Mouse (Mus musculus): ENCODE measurements around the gene Bmpr1a. TPM values are rescaled to one million over a fixed set of nuclear protein-coding genes. Genes with fewer than 3 reads are reported as not detected.
"Not testable (repeated sequence)": the region's sequence is repeated elsewhere in the genome, so short reads cannot be mapped to it uniquely, and the experiment has no call there.

The Bmpr1a gene
- polyA plus RNA-seq, 1 experiment: not detected

DNA sequence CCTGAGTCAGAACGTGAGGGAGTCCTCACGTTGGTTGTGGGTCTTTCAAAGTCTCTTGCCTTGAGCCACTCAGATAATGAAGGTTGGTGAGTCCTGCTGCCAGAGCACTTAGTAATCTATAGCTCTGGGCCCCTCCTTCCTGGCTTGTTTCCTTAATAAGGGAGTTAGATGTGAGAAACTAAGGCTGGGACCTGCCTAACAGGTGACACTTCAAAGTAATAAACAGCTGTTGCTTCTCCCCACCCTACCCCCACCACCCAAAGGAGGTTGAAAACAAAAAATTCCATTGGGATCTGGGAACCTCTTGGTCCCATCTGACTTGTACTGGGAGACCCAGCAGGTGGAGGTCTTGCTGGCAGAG, 138.0 kb downstream of the Bmpr1a start:
- no peak overlapping the region for H3K4me3 ChIP-seq (replicated peaks)
- H3K4me1 ChIP-seq: peaks cover 9% of the 10 kb centered on the region
- TF ChIP-seq FLI1 (IDR thresholded peaks at IDR 0.05; ENCODE audit: low read length) (no peak), GATA1 (IDR thresholded peaks at IDR 0.05; ENCODE audit: borderline replicate concordance, low read length) (no peak)
- no peaks in the 10 kb centered on the region for H3K36me3 ChIP-seq (replicated peaks; ENCODE audit: low read length)
- H3K9me3 ChIP-seq: peaks cover 25% of the 10 kb centered on the region
- H3K27me3 ChIP-seq (replicated peaks): peaks cover 21% of the 10 kb centered on the region

DNA sequence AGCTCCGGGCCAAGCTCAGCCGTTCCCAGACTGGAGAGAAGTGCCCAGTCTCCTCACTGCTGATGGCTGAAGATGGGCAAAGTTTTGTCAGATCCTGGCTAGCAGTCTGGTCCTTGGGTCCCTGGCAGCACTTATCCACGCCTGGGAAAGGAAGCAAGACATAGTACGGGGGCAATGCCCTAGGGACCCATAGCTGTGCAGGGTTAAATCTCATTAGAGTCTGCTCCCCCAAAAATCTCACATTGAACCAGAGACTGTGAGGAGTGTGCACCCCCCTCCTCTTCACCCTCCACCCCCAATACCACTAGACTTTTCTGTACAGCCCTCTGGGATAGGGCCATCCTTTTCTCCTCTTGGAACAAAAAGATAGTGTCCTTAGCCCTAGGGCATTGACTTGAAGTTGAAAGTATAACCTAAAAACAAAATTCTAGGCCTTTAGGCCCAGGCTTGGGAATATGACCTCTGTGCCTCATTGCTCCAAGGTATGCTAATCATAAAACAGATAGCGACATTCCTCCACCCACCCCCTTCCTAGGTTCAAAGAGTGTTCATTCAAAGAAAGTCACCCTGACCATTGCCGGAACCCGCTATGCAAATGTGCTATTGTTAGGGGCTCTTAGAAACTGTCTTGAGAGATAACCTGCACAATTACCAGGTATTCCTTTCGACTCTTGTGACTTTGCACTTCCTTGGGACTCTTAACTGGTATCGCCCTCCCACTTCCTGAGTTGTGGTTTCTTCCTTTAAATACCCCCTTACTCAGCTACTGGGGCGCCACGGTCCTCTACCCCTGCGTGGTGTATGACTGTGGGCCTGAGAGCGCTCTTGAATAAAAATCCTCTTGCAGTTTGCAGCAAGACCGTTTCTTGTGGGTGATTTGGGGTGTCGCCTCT, 138.6 kb downstream of the Bmpr1a start:
- Histone ChIP-seq H3K9me3 (peaks cover 25% of the 10 kb centered on the region), H3K27me3 (replicated peaks) (peaks cover 23% of the 10 kb centered on the region)
- H3K4me3 ChIP-seq (replicated peaks); H3K36me3 ChIP-seq (replicated peaks; ENCODE audit: low read length); H3K4me1 ChIP-seq: not testable (repeated sequence)

DNA sequence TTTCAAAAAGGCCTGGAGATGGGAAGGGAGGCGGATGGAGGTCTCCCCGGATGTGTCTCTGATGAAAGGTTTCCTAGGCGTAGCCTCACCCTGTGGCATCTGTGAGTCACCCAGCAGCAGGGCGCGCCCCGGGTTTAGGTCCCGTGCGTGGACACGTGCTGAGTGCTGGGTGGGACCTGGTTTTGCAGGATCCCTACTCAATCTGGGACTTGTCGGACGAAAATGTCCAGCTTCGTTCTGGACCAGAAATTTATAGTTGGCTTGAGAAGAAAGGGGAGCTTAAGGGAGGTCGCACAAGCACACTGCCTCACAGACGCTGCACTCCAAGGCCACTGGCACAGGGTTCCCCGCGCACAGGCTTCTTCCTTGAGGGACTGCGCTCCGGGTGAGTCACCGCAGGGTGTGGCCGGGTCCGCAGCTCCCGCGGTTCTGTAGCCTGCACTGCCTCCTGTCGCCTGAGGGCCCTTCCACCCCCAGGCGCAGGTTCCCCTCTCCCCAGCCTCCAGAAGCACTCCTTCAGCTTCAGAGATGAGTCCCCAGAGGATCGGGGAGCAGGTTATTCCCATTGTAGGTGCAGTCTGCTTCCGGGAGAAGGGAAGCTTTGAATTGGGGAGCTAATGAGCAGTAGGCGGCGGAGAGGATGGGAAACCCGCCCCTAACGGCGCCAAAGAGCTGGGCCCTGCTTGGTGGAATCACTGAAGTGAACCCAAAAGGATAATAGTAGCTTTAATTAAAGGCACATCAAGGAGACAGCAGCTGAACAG, 139.5 kb downstream of the Bmpr1a start:
- Histone ChIP-seq H3K36me3 (replicated peaks; ENCODE audit: low read length) (no peaks in the 10 kb centered on the region), H3K27me3 (replicated peaks) (peaks cover 25% of the 10 kb centered on the region), H3K9me3 (peaks cover 25% of the 10 kb centered on the region), H3K4me3 (replicated peaks) (peak overlapping the region; percentile 87), H3K4me1 (peaks cover 9% of the 10 kb centered on the region)
- TF ChIP-seq GATA1 (IDR thresholded peaks at IDR 0.05; ENCODE audit: borderline replicate concordance, low read length): no peak
- no peak for TF ChIP-seq FLI1 (IDR thresholded peaks at IDR 0.05; ENCODE audit: low read length)

DNA sequence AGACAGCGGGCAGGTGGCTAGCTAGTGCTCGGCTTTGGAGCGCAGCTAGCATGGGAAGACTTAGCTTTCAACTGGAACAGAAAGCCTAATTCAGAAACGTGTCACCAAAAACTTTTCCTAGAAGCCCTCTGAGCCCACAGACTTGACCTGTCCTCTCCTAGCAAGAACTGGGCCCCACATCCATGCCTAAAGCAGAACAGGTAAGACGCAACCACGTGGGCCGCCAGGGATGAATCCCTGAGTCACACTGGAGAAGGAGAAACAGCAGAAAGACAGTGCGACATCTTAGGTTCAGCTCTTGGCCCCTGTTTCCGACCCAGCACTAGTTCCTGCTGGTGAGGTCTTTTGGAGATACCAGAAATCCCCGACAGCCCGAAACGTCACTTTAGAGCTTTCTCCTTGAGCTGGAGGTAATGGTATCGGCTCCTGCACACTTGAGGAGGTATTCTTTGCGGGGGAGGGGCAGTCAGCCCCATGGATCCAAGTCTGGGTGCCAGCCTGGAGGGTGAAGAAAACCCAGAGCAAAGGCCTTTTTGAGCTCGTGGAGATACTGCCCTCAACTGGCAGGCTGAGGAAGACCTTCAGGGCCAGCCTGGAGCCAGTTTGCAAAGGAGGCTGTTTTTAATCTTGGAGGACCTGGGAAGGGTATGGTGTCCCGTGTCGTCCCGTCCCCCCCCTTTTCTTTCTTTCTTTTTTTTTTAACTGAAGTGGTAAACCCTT, 140.3 kb downstream of the Bmpr1a start:
- Histone ChIP-seq H3K4me3 (replicated peaks) (no peak overlapping the region), H3K9me3 (peaks cover 25% of the 10 kb centered on the region), H3K27me3 (replicated peaks) (peaks cover 31% of the 10 kb centered on the region), H3K4me1 (peaks cover 9% of the 10 kb centered on the region), H3K36me3 (replicated peaks; ENCODE audit: low read length) (no peaks in the 10 kb centered on the region)
- no peak for TF ChIP-seq GATA1 (IDR thresholded peaks at IDR 0.05; ENCODE audit: borderline replicate concordance, low read length)
- TF ChIP-seq FLI1 (IDR thresholded peaks at IDR 0.05; ENCODE audit: low read length): no peak

DNA sequence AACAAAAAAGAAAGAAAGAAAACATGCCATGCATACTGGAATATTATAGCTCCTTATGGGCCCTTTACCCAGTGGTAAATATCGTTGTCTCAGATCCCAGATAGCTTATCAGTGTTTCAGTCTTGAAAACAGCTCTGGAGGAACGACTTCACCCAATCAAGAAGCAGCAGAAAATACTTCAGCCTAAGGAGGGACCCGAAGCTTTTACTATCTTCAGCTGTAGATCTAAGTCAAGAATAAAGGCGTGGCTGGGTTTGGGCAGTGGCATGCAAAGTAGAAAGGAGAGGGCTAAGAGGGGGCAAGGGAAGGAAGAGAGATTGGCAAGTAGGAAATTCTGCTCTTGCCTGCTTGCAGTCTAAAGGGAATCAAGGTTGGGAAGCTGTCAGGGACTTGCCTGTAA, 141.0 kb downstream of the Bmpr1a start:
- H3K4me3 ChIP-seq (replicated peaks): no peak overlapping the region
- H3K4me1 ChIP-seq: peaks cover 9% of the 10 kb centered on the region
- H3K9me3 ChIP-seq: peaks cover 25% of the 10 kb centered on the region
- H3K27me3 ChIP-seq (replicated peaks): peaks cover 38% of the 10 kb centered on the region
- no peaks in the 10 kb centered on the region for H3K36me3 ChIP-seq (replicated peaks; ENCODE audit: low read length)
- no peak for TF ChIP-seq FLI1 (IDR thresholded peaks at IDR 0.05; ENCODE audit: low read length)
- TF ChIP-seq GATA1 (IDR thresholded peaks at IDR 0.05; ENCODE audit: borderline replicate concordance, low read length): no peak

Other genes starting within 250 kb of the Bmpr1a start
- 2.9 TPM in 1 of 2 replicates, not detected in the other for gene Shld2, start 192.8 kb downstream of the Bmpr1a start, polyA plus RNA-seq (2012; ENCODE audit: insufficient read depth, low replicate concordance)
- 26.7 and 46.8 TPM in 2 replicates for gene Glud1, start 192.6 kb downstream of the Bmpr1a start, polyA plus RNA-seq (2012; ENCODE audit: insufficient read depth, low replicate concordance)
- not detected in 2 replicates for gene Fam25c, start 147.9 kb downstream of the Bmpr1a start, polyA plus RNA-seq (2012; ENCODE audit: insufficient read depth, low replicate concordance)
- not detected in 2 replicates for gene Sncg, start 128.6 kb downstream of the Bmpr1a start, polyA plus RNA-seq (2012; ENCODE audit: insufficient read depth, low replicate concordance)
- gene Mmrn2, start 127.9 kb downstream of the Bmpr1a start, polyA plus RNA-seq (2012; ENCODE audit: insufficient read depth, low replicate concordance): not detected in 2 replicates
- gene 9230112D13Rik, start 19.5 kb upstream of the Bmpr1a start, polyA plus RNA-seq (2012; ENCODE audit: insufficient read depth, low replicate concordance): not detected in 2 replicates
- gene Ldb3, start 85.3 kb upstream of the Bmpr1a start, polyA plus RNA-seq (2012; ENCODE audit: insufficient read depth, low replicate concordance): not detected in 2 replicates
- not detected in 2 replicates for gene Opn4, start 96.8 kb upstream of the Bmpr1a start, polyA plus RNA-seq (2012; ENCODE audit: insufficient read depth, low replicate concordance)
- 2.2 and 3.7 TPM in 2 replicates for gene Wapl, start 170.6 kb upstream of the Bmpr1a start, polyA plus RNA-seq (2012; ENCODE audit: insufficient read depth, low replicate concordance)